Mouse (Mus musculus) kidney, adult 2 months (tissue): ENCODE results near the gene Ankrd28. TPM values are rescaled to one million over a fixed set of nuclear protein-coding genes. Genes with fewer than 3 reads are reported as not detected.

ENCODE experiments used
- DNase-seq: peaks from one replicate; pipeline ENCODE4 v3.0.0; 2021
- H3K27ac ChIP-seq: fragments of 200-500 bp; 2 replicates; pipeline ENCODE4 v1.5.1; 2012; ENCODE audit warnings: low read depth, low read length, control low read depth, inconsistent platforms; ENCODE audit not compliant: insufficient read depth
- H3K27me3 ChIP-seq: fragments of 200-500 bp; replicated peaks from 2 replicates; pipeline ENCODE4 v1.6.1; 2012; ENCODE audit warnings: mild to moderate bottlenecking, moderate library complexity, low read length, inconsistent platforms; ENCODE audit not compliant: control insufficient read depth, insufficient read depth
- H3K36me3 ChIP-seq: fragments of 200-500 bp; 2 replicates; pipeline ENCODE4 v1.6.1; 2012; ENCODE audit warnings: mild to moderate bottlenecking, moderate library complexity, low read length, inconsistent platforms; ENCODE audit not compliant: control insufficient read depth, insufficient read depth
- H3K4me1 ChIP-seq: fragments of 200-500 bp; 2 replicates; pipeline ENCODE4 v1.6.1; 2011; ENCODE audit warnings: low read length; ENCODE audit not compliant: control insufficient read depth, insufficient read depth
- H3K4me3 ChIP-seq: fragments of 200-500 bp; 2 replicates; pipeline ENCODE4 v1.5.1; 2011; ENCODE audit warnings: mild to moderate bottlenecking, low read depth, low read length, control low read depth; ENCODE audit not compliant: insufficient read depth
- CTCF ChIP-seq: fragments of 200-500 bp; conservative IDR thresholded peaks from 2 replicates; pipeline ENCODE4 v1.5.1; 2011; ENCODE audit warnings: low read depth, mild to moderate bottlenecking, control low read depth, low read length, moderate library complexity, mixed read lengths; ENCODE audit not compliant: insufficient read depth, insufficient read length
- POLR2A ChIP-seq: fragments of 200-500 bp; IDR thresholded peaks from one replicate; pipeline ENCODE4 v1.6.1; 2011; ENCODE audit warnings: low read depth, low read length, control low read depth
- WGBS: fragments of 180-500 bp; shearing (Covaris S2); methylation state at CpG from one replicate; pipeline ENCODE4 v1.1.7; 2018; 5-methylcytosine and 5-hydroxymethylcytosine counted together
- polyA plus RNA-seq: library from polyadenylated mRNA; depleted of rRNA; stranded (reverse); fragments of >200 nt; gene quantifications from 2 replicates; pipeline ENCODE4 v1.2.3, GENCODE M21; 2012

The Ankrd28 gene
- polyA plus RNA-seq, 1 experiment = 7.0 TPM

- H3K4me3 ChIP-seq = no peak overlapping the region
- no peak overlapping the region for H3K27ac ChIP-seq
- no peaks in the 10 kb centered on the region for H3K4me1 ChIP-seq
- H3K36me3 ChIP-seq = no peaks in the 10 kb centered on the region
- no peak for DNase-seq
- TF ChIP-seq POLR2A (no peak), CTCF (no peak)
- WGBS = 96% methylated on average over 3 of the region's 3 CpGs
- no peaks in the 10 kb centered on the region for H3K27me3 ChIP-seq
Measured at GRCm38 (mm10) chr14:31680656-31681055, 149.8 kb downstream of the Ankrd28 start.

DNA sequence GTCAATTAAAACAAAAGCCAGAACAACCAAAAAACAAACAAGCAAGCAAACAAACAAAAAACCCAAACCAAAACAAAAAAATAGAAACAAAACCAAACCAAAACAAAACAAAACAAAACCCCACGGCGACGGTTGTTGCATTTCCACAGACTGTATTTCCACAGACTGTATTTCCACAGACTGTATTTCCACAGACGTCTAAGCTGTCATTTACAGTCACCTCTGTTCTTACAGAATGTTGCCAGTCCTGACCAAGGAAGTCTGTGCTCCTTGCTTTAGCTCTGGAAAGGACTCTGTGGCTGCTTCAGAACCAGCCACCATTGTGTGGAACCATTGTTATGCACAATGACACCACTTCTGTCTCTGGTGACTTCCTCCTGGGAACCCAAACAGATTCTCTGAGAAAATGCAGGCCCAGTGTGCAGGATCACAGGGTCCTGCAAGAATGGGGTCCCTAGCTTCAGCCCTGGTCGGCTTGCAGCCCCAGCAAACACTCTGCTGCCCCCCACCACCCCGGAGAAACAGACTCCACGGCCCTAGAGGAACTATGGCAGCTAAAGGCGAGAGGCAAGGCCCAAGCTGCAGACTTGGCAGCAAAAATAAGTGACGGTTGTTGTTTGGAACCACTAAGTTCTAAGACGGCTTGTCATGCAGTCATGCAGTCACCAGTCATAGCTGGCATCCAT lies 158.7 kb downstream of the Ankrd28 start:
- no peak for DNase-seq
- WGBS = 76% methylated on average over 10 of the region's 10 CpGs
- TF ChIP-seq CTCF (no peak), POLR2A (no peak)
- Histone ChIP-seq H3K4me3 (no peak overlapping the region), H3K27me3 (no peaks in the 10 kb centered on the region), H3K4me1 (0 out of 2 replicates have a peak, but pooled peaks cover 2% of the 10 kb centered on the region), H3K27ac (no peak overlapping the region), H3K36me3 (no peaks in the 10 kb centered on the region; the same call in 1 of the 2 replicates)

- Histone ChIP-seq H3K36me3 (no peaks in the 10 kb centered on the region; the same call in 1 of the 2 replicates), H3K27me3 (no peaks in the 10 kb centered on the region), H3K4me3 (no peak overlapping the region), H3K4me1 (0 out of 2 replicates have a peak, but pooled peaks cover 2% of the 10 kb centered on the region), H3K27ac (peak overlapping the region; percentile 53)
- WGBS = 73% methylated on average over 15 of the region's 15 CpGs
- DNase-seq = peak; percentile 71
- TF ChIP-seq CTCF (no peak), POLR2A (no peak)
Measured at GRCm38 (mm10) chr14:31669642-31670490, 160.6 kb downstream of the Ankrd28 start.

DNA sequence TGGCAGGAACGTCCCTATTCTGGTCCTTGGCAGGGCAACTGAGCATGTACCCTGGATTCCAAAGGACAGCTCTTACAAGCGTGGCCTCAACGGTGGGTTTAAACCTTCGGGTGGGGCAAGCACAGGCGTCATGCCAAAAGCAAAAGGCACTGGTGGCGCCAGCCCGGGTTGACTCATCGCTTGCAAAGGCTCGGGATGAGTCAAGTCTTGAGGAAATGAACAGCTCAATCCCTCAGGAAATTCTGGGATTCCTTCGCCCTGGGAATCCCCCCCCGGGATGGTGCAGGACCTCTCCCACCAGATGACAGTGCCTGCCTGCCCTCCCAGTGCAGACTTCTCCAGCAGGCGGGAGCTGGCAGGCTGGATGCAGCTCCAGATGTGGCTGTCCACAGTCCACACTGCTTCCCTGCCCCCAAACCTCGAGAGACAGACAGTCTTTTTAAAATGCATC lies 161.3 kb downstream of the Ankrd28 start:
- no peak for TF ChIP-seq POLR2A
- no peak for TF ChIP-seq CTCF
- WGBS = 40% methylated on average over 13 of the region's 13 CpGs
- Histone ChIP-seq H3K27me3 (no peaks in the 10 kb centered on the region), H3K36me3 (no peaks in the 10 kb centered on the region; the same call in 1 of the 2 replicates), H3K4me1 (0 out of 2 replicates have a peak, but pooled peaks cover 2% of the 10 kb centered on the region), H3K4me3 (no peak overlapping the region), H3K27ac (peak overlapping the region; percentile 53)
- DNase-seq = peak; percentile 86

DNA sequence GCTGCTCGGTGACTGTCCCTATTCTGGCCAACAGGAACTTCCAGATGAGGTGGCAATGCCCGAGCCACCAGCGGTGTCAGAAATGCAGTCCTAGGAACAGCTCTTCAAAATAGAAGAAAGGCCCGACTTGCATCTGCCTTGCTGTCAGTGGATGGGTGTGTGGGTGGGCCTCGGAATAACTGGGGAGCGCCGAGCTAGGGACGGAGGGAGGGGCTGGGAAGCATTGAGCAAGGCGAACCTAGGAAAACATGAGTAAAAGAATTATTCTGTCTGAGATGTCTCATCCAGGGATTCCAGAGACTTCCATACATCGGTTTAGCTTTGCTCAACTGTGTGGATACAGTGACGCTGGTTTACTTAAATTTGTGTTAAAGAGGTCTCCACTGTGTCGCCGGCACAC lies 162.1 kb downstream of the Ankrd28 start:
- no peak overlapping the region for H3K4me3 ChIP-seq
- peaks cover 10% of the 10 kb centered on the region for H3K4me1 ChIP-seq
- peak overlapping the region; percentile 65 for H3K27ac ChIP-seq
- DNase-seq = no peak
- 82% methylated on average over 13 of the region's 13 CpGs for WGBS
- H3K27me3 ChIP-seq = no peaks in the 10 kb centered on the region
- no peaks in the 10 kb centered on the region; the same call in 1 of the 2 replicates for H3K36me3 ChIP-seq
- TF ChIP-seq POLR2A = no peak
- TF ChIP-seq CTCF = no peak

GRCm38 (mm10) chr14:31667741-31668140 lies 162.7 kb downstream of the Ankrd28 start:
- H3K36me3 ChIP-seq = no peaks in the 10 kb centered on the region; the same call in 1 of the 2 replicates
- no peak overlapping the region for H3K4me3 ChIP-seq
- no peak overlapping the region for H3K27ac ChIP-seq
- no peaks in the 10 kb centered on the region for H3K27me3 ChIP-seq
- H3K4me1 ChIP-seq = peaks cover 16% of the 10 kb centered on the region
- peak; percentile 47 for DNase-seq
- no peak for TF ChIP-seq POLR2A
- TF ChIP-seq CTCF = no peak
- 69% methylated on average over 6 of the region's 6 CpGs for WGBS
